Mouse (Mus musculus): ENCODE data around the gene Neurl1a. TPM values are rescaled to one million over a fixed set of nuclear protein-coding genes. Genes with fewer than 3 reads are reported as not detected.

Gene Neurl1a
- total RNA-seq, 2 experiments from 2014 or later = 124 to 133 TPM

- no peak for TF ChIP-seq CTCF (IDR thresholded peaks at IDR 0.05)
- H3K4me3 ChIP-seq = no peak overlapping the region
- intact Hi-C loops (cut with DNase I) = no loop called here
- peak overlapping the region; percentile 78 for H3K27ac ChIP-seq
- DNase-seq = peak; percentile 43
Measured at GRCm38 (mm10) chr19:47291307-47292080, 112.9 kb downstream of the Neurl1a start.

- no peak for TF ChIP-seq CTCF (IDR thresholded peaks at IDR 0.05)
- Histone ChIP-seq H3K4me3 (no peak overlapping the region; the same call in 1 of the 2 replicates), H3K27ac (peak overlapping the region; percentile 78)
- peak; percentile 59 for DNase-seq
- intact Hi-C loops (cut with DNase I) = no loop called here
Measured at GRCm38 (mm10) chr19:47292451-47292951, 113.9 kb downstream of the Neurl1a start.

GRCm38 (mm10) chr19:47298100-47298499 lies 119.5 kb downstream of the Neurl1a start:
- no peak for DNase-seq
- intact Hi-C loops (cut with DNase I) = no loop called here
- TF ChIP-seq CTCF (IDR thresholded peaks at IDR 0.05) = no peak
- peak overlapping the region; percentile 51 for H3K27ac ChIP-seq
- H3K4me3 ChIP-seq = no peak overlapping the region

- Histone ChIP-seq H3K4me3 (peak overlapping the region; percentile 1; the same call in 1 of the 2 replicates), H3K27ac (peak overlapping the region; percentile 71)
- no peak for TF ChIP-seq CTCF (IDR thresholded peaks at IDR 0.05)
- intact Hi-C loops (cut with DNase I) = no loop called here
- no peak for DNase-seq
Measured at GRCm38 (mm10) chr19:47301303-47302190, 122.9 kb downstream of the Neurl1a start.

GRCm38 (mm10) chr19:47302191-47302852 lies 123.7 kb downstream of the Neurl1a start:
- TF ChIP-seq CTCF (IDR thresholded peaks at IDR 0.05) = no peak
- peak overlapping the region; percentile 71 for H3K27ac ChIP-seq
- intact Hi-C loops (cut with DNase I) = no loop called here
- peak; percentile 93 for DNase-seq
- H3K4me3 ChIP-seq = peak overlapping the region; percentile 40

GRCm38 (mm10) chr19:47303128-47303527 lies 124.5 kb downstream of the Neurl1a start:
- H3K4me3 ChIP-seq = no peak overlapping the region
- intact Hi-C loops (cut with DNase I) = no loop called here
- TF ChIP-seq CTCF (IDR thresholded peaks at IDR 0.05) = no peak
- no peak for DNase-seq
- peak overlapping the region; percentile 71; the same call in 1 of the 2 replicates for H3K27ac ChIP-seq

GRCm38 (mm10) chr19:47304170-47304745 lies 125.6 kb downstream of the Neurl1a start:
- TF ChIP-seq CTCF (IDR thresholded peaks at IDR 0.05) = no peak
- intact Hi-C loops (cut with DNase I) = no loop called here
- DNase-seq = no peak
- Histone ChIP-seq H3K4me3 (no peak overlapping the region), H3K27ac (peak overlapping the region; percentile 71)

- no peak for DNase-seq
- Histone ChIP-seq H3K27ac (peak overlapping the region; percentile 71; the same call in 1 of the 2 replicates), H3K4me3 (no peak overlapping the region)
- no peak for TF ChIP-seq CTCF (IDR thresholded peaks at IDR 0.05)
- intact Hi-C loops (cut with DNase I) = no loop called here
Measured at GRCm38 (mm10) chr19:47305401-47305800, 126.8 kb downstream of the Neurl1a start.

- no peak for TF ChIP-seq CTCF (IDR thresholded peaks at IDR 0.05)
- DNase-seq = no peak
- H3K27ac ChIP-seq = 0 out of 2 replicates have a peak overlapping the region, but pooled peaks have one; percentile 2
- intact Hi-C loops (cut with DNase I) = no loop called here
- H3K4me3 ChIP-seq = no peak overlapping the region
Measured at GRCm38 (mm10) chr19:47306128-47306916, 127.7 kb downstream of the Neurl1a start.

GRCm38 (mm10) chr19:47306917-47307315 lies 128.3 kb downstream of the Neurl1a start:
- no peak for TF ChIP-seq CTCF (IDR thresholded peaks at IDR 0.05)
- DNase-seq = no peak
- intact Hi-C loops (cut with DNase I) = no loop called here
- H3K27ac ChIP-seq = 0 out of 2 replicates have a peak overlapping the region, but pooled peaks have one; percentile 2
- H3K4me3 ChIP-seq = no peak overlapping the region

Small RNAs within 50 kb of the gene (microRNA-seq; reads per million reads assigned to microRNA genes)
- not detected for gene Mir6995

Other genes starting within 250 kb of the Neurl1a start
- not detected for gene Ina, start 164.1 kb upstream of the Neurl1a start, total RNA-seq (2021)
- 10 to 100 TPM in 1 of 2 experiments, 1 to 10 TPM in 1; 9.5 to 18.2 TPM for gene Nt5c2, start 163.7 kb upstream of the Neurl1a start, total RNA-seq (2021)
- 1 to 10 TPM; 4.7 to 5.3 TPM for gene Pcgf6, start 127.9 kb upstream of the Neurl1a start, total RNA-seq (2021)
- 1 to 10 TPM; 2.5 to 3.3 TPM for gene Taf5, start 111.1 kb upstream of the Neurl1a start, total RNA-seq (2021)
- gene Usmg5, start 88.2 kb upstream of the Neurl1a start, total RNA-seq (2021) = 1,000 to 10,000 TPM; 1,097 to 1,442 TPM
- 1 to 10 TPM; 8.0 to 8.6 TPM for gene Pdcd11, start 88.1 kb upstream of the Neurl1a start, total RNA-seq (2021)
- gene Calhm2, start 40.5 kb upstream of the Neurl1a start, total RNA-seq (2021) = 1 to 10 TPM; 1.6 to 2.3 TPM
- gene Calhm1, start 34.6 kb upstream of the Neurl1a start, total RNA-seq (2021) = not detected
- not detected for gene Calhm3, start 21.1 kb upstream of the Neurl1a start, total RNA-seq (2021)

All from gastrocnemius, adult 2 months (tissue).